Mouse (Mus musculus) embryonic facial prominence, embryonic 15.5 days (tissue): ENCODE measurements at regions not wholly inside any gene's neighbourhood (a gene's known extent, or its start where the extent isn't known, plus 50 kb on each side); places are given as distances from the start of the nearest gene placed in this dataset.
A peak's percentile ranks its signal among the peaks of the same experiment; 100 is the strongest.

ENCODE experiments used
- ATAC-seq: fragments of 200-750 bp; cut with Nextera tagmentation; 2 replicates; pipeline ENCODE4 v1.8.0; 2017; ENCODE audit warnings: low read depth, moderate TSS enrichment; ENCODE audit not compliant: insufficient number of reproducible peaks, low FRiP score, low TSS enrichment
- H3K27ac ChIP-seq: fragments of 300-500 bp; sonication (generic); replicated peaks from 2 replicates; pipeline ENCODE4 v1.5.1; 2015; ENCODE audit warnings: mild to moderate bottlenecking, inconsistent platforms
- H3K27me3 ChIP-seq: fragments of 300-500 bp; sonication (generic); 2 replicates; pipeline ENCODE4 v1.6.1; 2015; ENCODE audit warnings: inconsistent platforms
- H3K36me3 ChIP-seq: fragments of 300-500 bp; sonication (generic); 2 replicates; pipeline ENCODE4 v1.6.1; 2015; ENCODE audit warnings: mild to moderate bottlenecking, inconsistent platforms
- H3K4me1 ChIP-seq: fragments of 300-500 bp; sonication (generic); 2 replicates; pipeline ENCODE4 v1.6.1; 2015; ENCODE audit warnings: inconsistent platforms
- H3K4me2 ChIP-seq: fragments of 300-500 bp; sonication (generic); replicated peaks from 2 replicates; pipeline ENCODE4 v1.6.1; 2015; ENCODE audit warnings: mild to moderate bottlenecking, inconsistent platforms
- H3K4me3 ChIP-seq: fragments of 300-500 bp; sonication (generic); replicated peaks from 2 replicates; pipeline ENCODE4 v1.5.1; 2015; ENCODE audit warnings: mild to moderate bottlenecking, inconsistent platforms
- H3K9ac ChIP-seq: fragments of 300-500 bp; sonication (generic); 2 replicates; pipeline ENCODE4 v1.6.1; 2015; ENCODE audit warnings: inconsistent platforms
- H3K9me3 ChIP-seq: fragments of 300-500 bp; sonication (generic); replicated peaks from 2 replicates; pipeline ENCODE4 v1.6.1; 2016; ENCODE audit warnings: inconsistent platforms
- WGBS: fragments of 180-500 bp; shearing (Covaris S2); methylation state at CpG from one replicate; pipeline ENCODE4 v1.1.7; 2015; 5-methylcytosine and 5-hydroxymethylcytosine counted together

DNA sequence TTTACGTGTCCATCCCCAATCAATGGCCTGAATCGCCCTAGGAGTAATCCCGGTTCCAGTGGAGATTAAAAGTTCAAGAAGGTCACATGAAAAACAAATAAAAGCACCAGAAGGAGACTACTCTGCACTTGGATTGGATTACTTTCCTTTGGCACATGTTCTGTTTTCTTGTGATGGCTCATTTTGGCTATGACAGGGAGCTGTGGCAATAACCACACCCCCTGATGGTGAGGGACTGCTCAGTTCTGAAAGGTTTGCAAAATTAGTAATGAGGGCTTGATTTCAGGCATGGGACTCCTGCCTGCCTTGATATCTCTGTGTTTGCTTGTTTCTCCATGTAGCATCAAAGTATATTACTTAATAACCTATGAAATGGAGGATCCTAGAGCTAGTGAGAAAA is 293.9 kb downstream of the Plk2 start:
- Histone ChIP-seq H3K4me1 (0 out of 2 replicates have a peak, but pooled peaks cover 6% of the 10 kb centered on the region), H3K9ac (no peak overlapping the region), H3K27me3 (no peaks in the 10 kb centered on the region), H3K4me3 (no peak overlapping the region), H3K36me3 (no peaks in the 10 kb centered on the region), H3K27ac (no peak overlapping the region), H3K4me2 (no peak overlapping the region), H3K9me3 (no peaks in the 10 kb centered on the region)
- no peak for ATAC-seq
- 45% methylated on average over 3 of the region's 3 CpGs for WGBS

GRCm38 (mm10) chr13:110690501-110691255 is 295.8 kb downstream of the Plk2 start:
- no peak overlapping the region for H3K4me2 ChIP-seq

GRCm38 (mm10) chr13:110692696-110693095 is 297.9 kb downstream of the Plk2 start:
- no peaks in the 10 kb centered on the region for H3K36me3 ChIP-seq
- no peak overlapping the region for H3K4me2 ChIP-seq
- WGBS, result 68% methylated on average over 5 of the region's 5 CpGs
- no peaks in the 10 kb centered on the region for H3K27me3 ChIP-seq
- H3K4me3 ChIP-seq, result no peak overlapping the region
- H3K27ac ChIP-seq, result no peak overlapping the region
- H3K9me3 ChIP-seq, result no peaks in the 10 kb centered on the region
- no peak for ATAC-seq
- H3K4me1 ChIP-seq, result 0 out of 2 replicates have a peak, but pooled peaks cover 6% of the 10 kb centered on the region
- H3K9ac ChIP-seq, result no peak overlapping the region

More at GRCm38 (mm10) chr13:110690501-110691255, 295.8 kb downstream of the Plk2 start:
- H3K36me3 ChIP-seq, result no peaks in the 10 kb centered on the region
- H3K27ac ChIP-seq, result no peak overlapping the region
- ATAC-seq, result no peak
- no peaks in the 10 kb centered on the region for H3K9me3 ChIP-seq
- H3K4me3 ChIP-seq, result no peak overlapping the region
- H3K4me1 ChIP-seq, result 0 out of 2 replicates have a peak, but pooled peaks cover 6% of the 10 kb centered on the region
- H3K27me3 ChIP-seq, result no peaks in the 10 kb centered on the region
- 40% methylated on average over 10 of the region's 10 CpGs for WGBS
- H3K9ac ChIP-seq, result no peak overlapping the region

DNA sequence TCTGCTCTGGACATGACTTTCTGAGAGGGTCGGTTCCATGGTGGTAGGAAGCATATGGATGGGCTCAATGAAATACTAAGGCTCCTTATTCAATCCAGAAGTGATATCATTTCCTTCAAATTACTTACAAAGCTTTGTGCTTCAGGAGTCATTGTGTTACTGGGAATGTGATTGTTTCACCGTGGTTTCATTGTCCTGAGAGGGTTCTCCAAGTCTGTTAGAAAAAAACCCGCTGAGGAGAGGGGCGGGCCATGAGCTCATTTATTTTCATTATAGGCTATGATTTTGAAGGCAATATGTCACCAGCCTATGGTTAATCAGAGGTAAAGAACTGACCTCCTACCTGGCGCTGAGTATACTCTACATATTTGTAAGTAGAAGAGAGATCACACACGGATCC is 300.0 kb downstream of the Plk2 start:
- H3K4me1 ChIP-seq, result 0 out of 2 replicates have a peak, but pooled peaks cover 6% of the 10 kb centered on the region
- no peak overlapping the region for H3K9ac ChIP-seq
- no peak overlapping the region for H3K27ac ChIP-seq
- no peaks in the 10 kb centered on the region for H3K27me3 ChIP-seq
- WGBS, result 49% methylated on average over 6 of the region's 6 CpGs
- no peak overlapping the region for H3K4me3 ChIP-seq
- no peak for ATAC-seq
- no peaks in the 10 kb centered on the region for H3K9me3 ChIP-seq
- no peak overlapping the region for H3K4me2 ChIP-seq
- no peaks in the 10 kb centered on the region for H3K36me3 ChIP-seq

- Histone ChIP-seq H3K27ac (no peak overlapping the region), H3K9me3 (no peaks in the 10 kb centered on the region), H3K36me3 (no peaks in the 10 kb centered on the region), H3K4me3 (no peak overlapping the region), H3K9ac (no peak overlapping the region), H3K27me3 (no peaks in the 10 kb centered on the region), H3K4me2 (no peak overlapping the region), H3K4me1 (no peaks in the 10 kb centered on the region)
- no peak for ATAC-seq
- WGBS, result 87% methylated on average over 5 of the region's 5 CpGs
Observed at GRCm38 (mm10) chr13:110696549-110696948, 301.7 kb downstream of the Plk2 start.

GRCm38 (mm10) chr13:110704261-110704660 is 309.4 kb downstream of the Plk2 start:
- no peak for ATAC-seq
- Histone ChIP-seq H3K9ac (no peak overlapping the region), H3K4me2 (no peak overlapping the region), H3K27ac (no peak overlapping the region), H3K9me3 (no peaks in the 10 kb centered on the region), H3K4me3 (no peak overlapping the region), H3K4me1 (no peaks in the 10 kb centered on the region), H3K27me3 (no peaks in the 10 kb centered on the region), H3K36me3 (no peaks in the 10 kb centered on the region)
- 62% methylated on average over 2 of the region's 2 CpGs for WGBS

DNA sequence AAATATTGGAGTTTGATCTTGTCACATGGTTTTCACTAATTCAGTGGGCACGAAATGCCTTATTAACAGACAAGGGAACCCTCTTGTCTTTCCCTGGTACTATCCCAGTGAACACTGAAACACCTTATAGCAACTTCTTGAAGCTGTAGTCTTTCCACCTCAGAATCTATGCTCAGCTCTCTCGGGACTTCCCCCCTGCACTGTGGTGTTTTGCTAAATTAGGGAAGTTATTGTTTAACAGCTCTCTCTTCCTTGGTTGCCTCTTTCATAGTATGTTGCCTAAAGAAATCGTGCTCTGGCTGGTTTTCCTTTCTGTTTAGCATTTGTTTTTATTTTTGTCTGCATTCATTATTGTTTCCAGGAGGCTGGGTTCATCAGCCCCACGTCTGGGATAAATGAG is 316.0 kb downstream of the Plk2 start:
- no peak overlapping the region for H3K9ac ChIP-seq
- H3K4me1 ChIP-seq, result 0 out of 2 replicates have a peak, but pooled peaks cover 10% of the 10 kb centered on the region
- 43% methylated on average over 4 of the region's 4 CpGs for WGBS
- no peak overlapping the region for H3K4me2 ChIP-seq
- no peak for ATAC-seq
- no peaks in the 10 kb centered on the region for H3K9me3 ChIP-seq
- H3K4me3 ChIP-seq, result no peak overlapping the region
- no peaks in the 10 kb centered on the region for H3K27me3 ChIP-seq
- H3K27ac ChIP-seq, result no peak overlapping the region
- no peaks in the 10 kb centered on the region for H3K36me3 ChIP-seq

DNA sequence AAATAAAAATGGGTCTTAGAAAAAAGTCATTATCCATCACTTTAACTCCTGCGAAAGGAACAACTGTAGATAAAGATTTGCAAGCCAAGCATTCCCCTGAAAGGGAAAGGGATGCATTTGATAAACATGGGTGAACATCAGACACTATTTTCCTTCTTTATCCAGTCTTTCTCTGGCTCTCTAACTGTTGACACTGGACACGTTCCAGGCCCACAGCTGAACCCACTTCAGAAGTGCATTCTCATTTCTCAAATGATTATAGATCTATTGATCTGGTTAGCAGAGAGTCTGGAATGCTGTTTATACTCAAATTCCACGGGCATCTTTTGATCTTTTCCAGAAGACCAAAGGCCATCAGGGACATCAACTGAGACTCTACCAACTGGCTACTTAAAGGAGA is 317.7 kb downstream of the Plk2 start:
- H3K4me1 ChIP-seq, result 0 out of 2 replicates have a peak, but pooled peaks cover 10% of the 10 kb centered on the region
- H3K36me3 ChIP-seq, result no peaks in the 10 kb centered on the region
- H3K27ac ChIP-seq, result no peak overlapping the region
- no peaks in the 10 kb centered on the region for H3K9me3 ChIP-seq
- no peak overlapping the region for H3K9ac ChIP-seq
- no peaks in the 10 kb centered on the region for H3K27me3 ChIP-seq
- no peak overlapping the region for H3K4me2 ChIP-seq
- no peak for ATAC-seq
- WGBS, result 37% methylated on average over 3 of the region's 3 CpGs
- H3K4me3 ChIP-seq, result no peak overlapping the region

- no peak for ATAC-seq
- 32% methylated on average over 10 of the region's 10 CpGs for WGBS
- H3K4me3 ChIP-seq, result no peak overlapping the region
- no peak overlapping the region for H3K9ac ChIP-seq
- H3K27ac ChIP-seq, result peak overlapping the region; percentile 53
- no peaks in the 10 kb centered on the region for H3K9me3 ChIP-seq
- H3K4me1 ChIP-seq, result peaks cover 26% of the 10 kb centered on the region
- H3K4me2 ChIP-seq, result peak overlapping the region; percentile 31; the same call in 1 of the 2 replicates
- no peaks in the 10 kb centered on the region for H3K36me3 ChIP-seq
- no peaks in the 10 kb centered on the region for H3K27me3 ChIP-seq
Observed at GRCm38 (mm10) chr13:110722170-110722569, 327.3 kb downstream of the Plk2 start.

GRCm38 (mm10) chr13:110722752-110723151 is 327.9 kb downstream of the Plk2 start:
- Histone ChIP-seq H3K36me3 (no peaks in the 10 kb centered on the region), H3K27ac (peak overlapping the region; percentile 12; the same call in 1 of the 2 replicates), H3K27me3 (no peaks in the 10 kb centered on the region), H3K4me2 (peak overlapping the region; percentile 31; the same call in 1 of the 2 replicates), H3K4me3 (no peak overlapping the region), H3K9ac (no peak overlapping the region), H3K9me3 (no peaks in the 10 kb centered on the region), H3K4me1 (peaks cover 28% of the 10 kb centered on the region)
- peak; percentile 54; the same call in 1 of the 2 replicates for ATAC-seq
- 34% methylated on average over 6 of the region's 6 CpGs for WGBS

DNA sequence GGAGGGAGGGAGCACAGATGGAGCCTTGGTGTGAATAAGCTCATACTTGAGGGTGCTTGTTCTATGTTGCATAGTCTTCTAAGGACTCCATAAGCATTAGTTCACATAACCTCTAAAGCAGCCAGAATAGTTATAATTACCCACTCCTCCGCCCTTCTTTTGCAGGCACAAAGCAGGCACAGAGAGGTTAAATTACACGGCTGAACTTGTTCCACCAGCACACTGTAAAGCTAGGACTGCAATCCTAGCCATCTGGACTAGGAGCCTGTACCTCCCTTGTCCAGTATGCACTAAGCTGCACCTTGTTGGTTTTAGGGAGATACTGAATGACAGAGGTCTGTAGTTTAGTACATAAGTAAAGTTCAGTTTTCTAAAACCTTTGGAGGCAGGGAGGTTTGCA is 330.0 kb downstream of the Plk2 start:
- Histone ChIP-seq H3K27me3 (no peaks in the 10 kb centered on the region), H3K4me1 (peaks cover 37% of the 10 kb centered on the region), H3K9me3 (no peaks in the 10 kb centered on the region), H3K36me3 (no peaks in the 10 kb centered on the region), H3K27ac (peak overlapping the region; percentile 22; the same call in 1 of the 2 replicates), H3K4me3 (no peak overlapping the region), H3K9ac (no peak overlapping the region), H3K4me2 (no peak overlapping the region)
- 35% methylated on average over 2 of the region's 2 CpGs for WGBS
- ATAC-seq, result peak; percentile 15; the same call in 1 of the 2 replicates

DNA sequence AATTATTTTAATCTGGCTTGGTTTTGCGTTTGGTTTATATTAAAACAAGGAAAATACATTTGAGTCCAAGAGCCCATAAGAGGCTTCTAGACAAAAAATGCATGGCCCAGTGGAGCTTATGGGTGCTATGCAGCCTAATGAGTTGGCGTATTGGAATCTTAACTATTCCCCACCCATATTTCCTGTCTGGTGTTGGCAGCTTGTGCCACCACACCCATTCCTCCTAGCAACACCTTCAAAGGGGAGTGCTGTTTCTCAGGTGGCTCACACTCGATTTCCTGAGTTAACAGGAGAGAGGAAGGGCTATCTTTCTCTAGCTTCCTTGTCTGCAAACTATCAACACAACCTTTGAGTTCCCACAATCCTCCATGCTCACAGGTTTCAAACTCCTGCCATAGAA is 331.0 kb downstream of the Plk2 start:
- Histone ChIP-seq H3K4me2 (no peak overlapping the region), H3K27me3 (no peaks in the 10 kb centered on the region), H3K4me1 (peaks cover 37% of the 10 kb centered on the region), H3K9me3 (no peaks in the 10 kb centered on the region), H3K4me3 (no peak overlapping the region), H3K9ac (no peak overlapping the region), H3K27ac (0 out of 2 replicates have a peak overlapping the region, but pooled peaks have one; percentile 39), H3K36me3 (no peaks in the 10 kb centered on the region)
- WGBS, result 50% methylated on average over 3 of the region's 3 CpGs
- ATAC-seq, result no peak
